Mouse (Mus musculus) stomach, embryonic 14.5 days (tissue): ENCODE results near the gene Sh3yl1. TPM values are rescaled to one million over a fixed set of nuclear protein-coding genes. Genes with fewer than 3 reads are reported as not detected.

Experiments
- ATAC-seq: fragments of 200-750 bp; cut with Nextera tagmentation; 2 replicates; pipeline ENCODE4 v1.8.0; 2017; ENCODE audit warnings: low read depth, moderate TSS enrichment; ENCODE audit not compliant: insufficient number of reproducible peaks, insufficient read depth, low FRiP score
- H3K27ac ChIP-seq: fragments of 300-500 bp; sonication (generic); 2 replicates; pipeline ENCODE4 v1.5.1; 2014; ENCODE audit warnings: mild to moderate bottlenecking, low read length, moderate library complexity, mixed read lengths
- H3K27me3 ChIP-seq: fragments of 300-500 bp; sonication (generic); 2 replicates; pipeline ENCODE4 v1.6.1; 2014; ENCODE audit warnings: low read length, control low read depth, mixed read lengths; ENCODE audit not compliant: control insufficient read depth, insufficient read depth
- H3K36me3 ChIP-seq: fragments of 300-500 bp; sonication (generic); 2 replicates; pipeline ENCODE4 v1.6.1; 2014; ENCODE audit warnings: mild to moderate bottlenecking, control low read depth, low read length, moderate library complexity, mixed read lengths; ENCODE audit not compliant: control insufficient read depth, insufficient read depth
- H3K4me1 ChIP-seq: fragments of 300-500 bp; sonication (generic); 2 replicates; pipeline ENCODE4 v1.6.1; 2014; ENCODE audit warnings: low read length, control low read depth, mixed read lengths; ENCODE audit not compliant: control insufficient read depth, insufficient read depth
- H3K4me2 ChIP-seq: fragments of 300-500 bp; sonication (generic); replicated peaks from 2 replicates; pipeline ENCODE4 v1.6.1; 2014; ENCODE audit warnings: low read depth, low read length, control low read depth
- H3K4me3 ChIP-seq: fragments of 300-500 bp; sonication (generic); 2 replicates; pipeline ENCODE4 v1.5.1; 2014; ENCODE audit warnings: low read depth, low read length, control low read depth
- H3K9ac ChIP-seq: fragments of 300-500 bp; sonication (generic); replicated peaks from 2 replicates; pipeline ENCODE4 v1.6.1; 2014; ENCODE audit warnings: low read depth, mild to moderate bottlenecking, control low read depth, low read length, moderate library complexity, mixed read lengths
- H3K9me3 ChIP-seq: fragments of 300-500 bp; sonication (generic); 2 replicates; pipeline ENCODE4 v1.6.1; 2016; ENCODE audit warnings: low read depth, low read length, control low read depth; ENCODE audit not compliant: control insufficient read depth
- WGBS: fragments of 180-500 bp; shearing (Covaris S2); extraction: QIAGEN DNeasy Blood & Tissue Kit; methylation state at CpG from one replicate; pipeline ENCODE4 v1.1.7; 2014; 5-methylcytosine and 5-hydroxymethylcytosine counted together
- polyA plus RNA-seq: library from polyadenylated mRNA; unstranded; fragments of >200 nt; fragmentation: Nextera tagmentation; extraction: Ambion mirVana; gene quantifications from 2 replicates; pipeline ENCODE4 v1.2.1, GENCODE M21; 2014

Gene Sh3yl1
- polyA plus RNA-seq, 1 experiment from 2014 or later: 24.2 TPM

DNA sequence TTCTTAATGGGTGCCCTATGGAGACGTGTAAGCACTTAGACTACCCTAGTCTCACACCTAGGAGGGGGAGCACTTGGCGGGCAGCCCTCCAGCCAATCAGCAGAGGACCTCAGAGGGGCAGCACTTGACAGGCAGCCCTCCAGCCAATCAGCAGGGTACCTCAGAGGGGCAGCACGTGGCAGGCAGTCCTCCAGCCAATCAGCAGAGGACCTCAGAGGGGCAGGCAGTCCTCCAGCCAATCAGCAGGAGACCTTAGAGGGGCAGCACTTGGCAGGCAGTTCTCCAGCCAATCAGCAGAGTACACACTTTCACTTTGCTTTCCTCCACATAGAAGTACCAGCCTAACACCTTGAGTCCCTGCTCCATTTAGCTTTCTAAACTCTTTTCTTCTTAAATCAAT is 10.9 kb downstream of the Sh3yl1 start:
- H3K27ac ChIP-seq: no peak overlapping the region
- no peak overlapping the region for H3K9ac ChIP-seq
- H3K27me3 ChIP-seq: no peaks in the 10 kb centered on the region
- 80% methylated on average over 3 of the region's 3 CpGs for WGBS
- H3K9me3 ChIP-seq: no peaks in the 10 kb centered on the region
- ATAC-seq: no peak
- H3K4me3 ChIP-seq: no peak overlapping the region
- no peak overlapping the region for H3K4me2 ChIP-seq
- H3K4me1 ChIP-seq: no peaks in the 10 kb centered on the region
- no peaks in the 10 kb centered on the region for H3K36me3 ChIP-seq

- Histone ChIP-seq H3K9ac (no peak overlapping the region), H3K27me3 (no peaks in the 10 kb centered on the region), H3K4me3 (no peak overlapping the region), H3K4me1 (no peaks in the 10 kb centered on the region), H3K9me3 (no peaks in the 10 kb centered on the region), H3K36me3 (no peaks in the 10 kb centered on the region), H3K27ac (no peak overlapping the region), H3K4me2 (no peak overlapping the region)
- ATAC-seq: no peak
- 86% methylated on average over 6 of the region's 6 CpGs for WGBS
Observed at GRCm38 (mm10) chr12:30928182-30928581, 16.7 kb downstream of the Sh3yl1 start.

- no peak overlapping the region for H3K9ac ChIP-seq
- H3K4me1 ChIP-seq: no peaks in the 10 kb centered on the region
- H3K36me3 ChIP-seq: no peaks in the 10 kb centered on the region
- no peak overlapping the region for H3K4me2 ChIP-seq
- H3K4me3 ChIP-seq: no peak overlapping the region
- no peak overlapping the region for H3K27ac ChIP-seq
- ATAC-seq: no peak
- H3K27me3 ChIP-seq: no peaks in the 10 kb centered on the region
- 83% methylated on average over 2 of the region's 2 CpGs for WGBS
- no peaks in the 10 kb centered on the region for H3K9me3 ChIP-seq
Observed at GRCm38 (mm10) chr12:30933299-30933698, 21.8 kb downstream of the Sh3yl1 start.

GRCm38 (mm10) chr12:30936899-30937298 is 25.4 kb downstream of the Sh3yl1 start:
- no peak for ATAC-seq

GRCm38 (mm10) chr12:30943057-30943986 is 31.9 kb downstream of the Sh3yl1 start:
- no peak overlapping the region for H3K9ac ChIP-seq
- H3K4me2 ChIP-seq: no peak overlapping the region
- 81% methylated on average over 14 of the region's 14 CpGs for WGBS
- H3K27me3 ChIP-seq: no peaks in the 10 kb centered on the region
- no peaks in the 10 kb centered on the region; the same call in 1 of the 2 replicates for H3K36me3 ChIP-seq
- peak overlapping the region; percentile 48; the same call in 1 of the 2 replicates for H3K27ac ChIP-seq
- ATAC-seq: peak; percentile 88
- no peaks in the 10 kb centered on the region for H3K4me1 ChIP-seq
- H3K4me3 ChIP-seq: no peak overlapping the region
- H3K9me3 ChIP-seq: no peaks in the 10 kb centered on the region

More at GRCm38 (mm10) chr12:30936899-30937298, 25.4 kb downstream of the Sh3yl1 start:
- Histone ChIP-seq H3K9ac (no peak overlapping the region), H3K27ac (no peak overlapping the region), H3K4me2 (no peak overlapping the region), H3K27me3 (no peaks in the 10 kb centered on the region), H3K4me1 (no peaks in the 10 kb centered on the region), H3K9me3 (no peaks in the 10 kb centered on the region), H3K36me3 (no peaks in the 10 kb centered on the region; the same call in 1 of the 2 replicates), H3K4me3 (no peak overlapping the region)
- WGBS: 79% methylated on average over 2 of the region's 2 CpGs

- Histone ChIP-seq H3K9ac (no peak overlapping the region), H3K36me3 (no peaks in the 10 kb centered on the region; the same call in 1 of the 2 replicates), H3K27ac (0 out of 2 replicates have a peak overlapping the region, but pooled peaks have one; percentile 15), H3K9me3 (no peaks in the 10 kb centered on the region), H3K27me3 (no peaks in the 10 kb centered on the region), H3K4me3 (no peak overlapping the region), H3K4me1 (no peaks in the 10 kb centered on the region), H3K4me2 (no peak overlapping the region)
- WGBS: 52% methylated on average over 3 of the region's 3 CpGs
- ATAC-seq: 0 out of 2 replicates have a peak, but pooled peaks have one; percentile 23
Observed at GRCm38 (mm10) chr12:30944197-30944596, 32.7 kb downstream of the Sh3yl1 start.

GRCm38 (mm10) chr12:30970700-30971099 is 59.2 kb downstream of the Sh3yl1 start:
- ATAC-seq: no peak
- H3K9ac ChIP-seq: no peak overlapping the region
- no peaks in the 10 kb centered on the region for H3K36me3 ChIP-seq
- H3K9me3 ChIP-seq: no peaks in the 10 kb centered on the region
- no peaks in the 10 kb centered on the region for H3K27me3 ChIP-seq
- H3K4me3 ChIP-seq: no peak overlapping the region
- WGBS: 69% methylated on average over 2 of the region's 2 CpGs
- H3K4me2 ChIP-seq: no peak overlapping the region
- H3K27ac ChIP-seq: no peak overlapping the region
- no peaks in the 10 kb centered on the region for H3K4me1 ChIP-seq

DNA sequence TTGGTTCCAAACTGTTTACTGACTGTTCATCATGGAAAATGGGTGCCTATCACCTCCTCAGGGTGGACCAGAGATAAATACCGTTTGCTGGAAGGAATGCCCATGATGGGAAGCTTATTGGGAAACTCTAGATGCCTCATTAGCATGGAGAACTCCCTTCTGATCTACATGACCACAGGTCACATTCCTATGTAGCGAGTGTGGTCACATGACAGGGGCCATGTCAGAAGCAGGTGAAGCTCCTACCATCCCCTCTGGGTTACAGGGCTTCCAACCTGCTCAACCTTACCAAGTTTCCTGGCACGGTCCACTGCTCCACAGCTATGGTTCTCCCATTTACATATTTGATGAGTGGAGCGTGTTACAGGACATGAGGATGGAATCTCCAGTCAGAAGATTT is 92.3 kb downstream of the Sh3yl1 start:
- Histone ChIP-seq H3K9ac (no peak overlapping the region), H3K27ac (no peak overlapping the region), H3K4me3 (no peak overlapping the region), H3K4me2 (no peak overlapping the region), H3K36me3 (no peaks in the 10 kb centered on the region), H3K9me3 (no peaks in the 10 kb centered on the region), H3K27me3 (no peaks in the 10 kb centered on the region), H3K4me1 (no peaks in the 10 kb centered on the region)
- WGBS: 82% methylated on average over 4 of the region's 4 CpGs
- ATAC-seq: no peak
